Mouse (Mus musculus) hindbrain, embryonic 11.5 days (tissue): ENCODE results near the gene Casp8. TPM values are rescaled to one million over a fixed set of nuclear protein-coding genes. Genes with fewer than 3 reads are reported as not detected.
"Not testable (repeated sequence)": the region's sequence is repeated elsewhere in the genome, so short reads cannot be mapped to it uniquely, and the experiment has no call there.

Experiments used
- ATAC-seq: fragments of 200-750 bp; cut with Nextera tagmentation; 2 replicates; pipeline ENCODE4 v1.8.0; 2017; ENCODE audit warnings: mild to moderate bottlenecking, moderate TSS enrichment, moderate library complexity; ENCODE audit not compliant: low FRiP score
- DNase-seq: peaks from one replicate; pipeline ENCODE4 v3.0.0-alpha.2; 2015; ENCODE audit warnings: low spot score
- H3K27ac ChIP-seq: fragments of 300-500 bp; sonication (generic); 2 replicates; pipeline ENCODE4 v1.5.1; 2014; ENCODE audit warnings: mild to moderate bottlenecking, low read depth, low read length
- H3K27me3 ChIP-seq: fragments of 300-500 bp; sonication (generic); 2 replicates; pipeline ENCODE4 v1.6.1; 2014; ENCODE audit warnings: mild to moderate bottlenecking, low read length, moderate library complexity, mixed read lengths; ENCODE audit not compliant: control insufficient read depth, insufficient read depth
- H3K36me3 ChIP-seq: fragments of 300-500 bp; sonication (generic); 2 replicates; pipeline ENCODE4 v1.6.1; 2014; ENCODE audit warnings: mild to moderate bottlenecking, low read length, moderate library complexity, mixed read lengths; ENCODE audit not compliant: control insufficient read depth, insufficient read depth
- H3K4me1 ChIP-seq: fragments of 300-500 bp; sonication (generic); replicated peaks from 2 replicates; pipeline ENCODE4 v1.6.1; 2014; ENCODE audit warnings: low read length, mixed read lengths; ENCODE audit not compliant: control insufficient read depth, insufficient read depth
- H3K4me2 ChIP-seq: fragments of 300-500 bp; sonication (generic); replicated peaks from 2 replicates; pipeline ENCODE4 v1.6.1; 2014; ENCODE audit warnings: mild to moderate bottlenecking, low read depth, low read length
- H3K4me3 ChIP-seq: fragments of 300-500 bp; sonication (generic); 2 replicates; pipeline ENCODE4 v1.5.1; 2014; ENCODE audit warnings: low read depth, low read length
- H3K9ac ChIP-seq: fragments of 300-500 bp; sonication (generic); 2 replicates; pipeline ENCODE4 v1.6.1; 2014; ENCODE audit warnings: low read depth, low read length
- H3K9me3 ChIP-seq: fragments of 300-500 bp; sonication (generic); 2 replicates; pipeline ENCODE4 v1.6.1; 2016; ENCODE audit warnings: low read length; ENCODE audit not compliant: control insufficient read depth
- WGBS: fragments of 180-500 bp; shearing (Covaris S2); extraction: QIAGEN DNeasy Blood & Tissue Kit; methylation state at CpG from one replicate; pipeline ENCODE4 v1.1.7; 2014; 5-methylcytosine and 5-hydroxymethylcytosine counted together
- polyA plus RNA-seq: library from polyadenylated mRNA; unstranded; fragments of >200 nt; fragmentation: Nextera tagmentation; extraction: Ambion mirVana; gene quantifications from 2 replicates; pipeline ENCODE4 v1.2.1, GENCODE M21; 2014

Gene Casp8
- polyA plus RNA-seq, 1 experiment from 2014 or later = 16.8 TPM

GRCm38 (mm10) chr1:58802322-58803273 is 7.4 kb downstream of the Casp8 start:
- ATAC-seq = no peak
- Histone ChIP-seq H3K9me3 (no peaks in the 10 kb centered on the region), H3K4me3 (no peak overlapping the region)

GRCm38 (mm10) chr1:58803531-58803930 is 8.4 kb downstream of the Casp8 start:
- Histone ChIP-seq H3K27me3 (no peaks in the 10 kb centered on the region), H3K9ac (no peak overlapping the region), H3K4me1 (no peaks in the 10 kb centered on the region), H3K4me2 (no peak overlapping the region), H3K27ac (no peak overlapping the region), H3K36me3 (no peaks in the 10 kb centered on the region), H3K4me3 (no peak overlapping the region), H3K9me3 (no peaks in the 10 kb centered on the region)
- DNase-seq (no peak), ATAC-seq (no peak)
- WGBS = 91% methylated on average over 6 of the region's 6 CpGs

More at GRCm38 (mm10) chr1:58802322-58803273, 7.4 kb downstream of the Casp8 start:
- H3K27ac ChIP-seq = no peak overlapping the region
- H3K27me3 ChIP-seq = no peaks in the 10 kb centered on the region
- WGBS = 87% methylated on average over 18 of the region's 18 CpGs
- H3K9ac ChIP-seq = no peak overlapping the region
- no peak for DNase-seq
- no peaks in the 10 kb centered on the region for H3K36me3 ChIP-seq
- H3K4me1 ChIP-seq = no peaks in the 10 kb centered on the region
- no peak overlapping the region for H3K4me2 ChIP-seq

GRCm38 (mm10) chr1:58806651-58807050 is 11.5 kb downstream of the Casp8 start:
- Histone ChIP-seq H3K27ac (no peak overlapping the region), H3K9ac (no peak overlapping the region), H3K4me3 (no peak overlapping the region), H3K4me1 (no peaks in the 10 kb centered on the region), H3K4me2 (no peak overlapping the region), H3K9me3 (no peaks in the 10 kb centered on the region), H3K27me3 (no peaks in the 10 kb centered on the region), H3K36me3 (no peaks in the 10 kb centered on the region)
- no peak for DNase-seq
- ATAC-seq = no peak
- 73% methylated on average over 3 of the region's 3 CpGs for WGBS

- Histone ChIP-seq H3K9ac (no peak overlapping the region), H3K27ac (no peak overlapping the region), H3K36me3 (no peaks in the 10 kb centered on the region), H3K4me2 (no peak overlapping the region), H3K4me1 (no peaks in the 10 kb centered on the region), H3K9me3 (no peaks in the 10 kb centered on the region), H3K4me3 (no peak overlapping the region), H3K27me3 (no peaks in the 10 kb centered on the region)
- DNase-seq (no peak), ATAC-seq (no peak)
- WGBS = 84% methylated on average over 3 of the region's 3 CpGs
Measured at GRCm38 (mm10) chr1:58826319-58826718, 31.1 kb downstream of the Casp8 start.

GRCm38 (mm10) chr1:58830741-58831140 is 35.6 kb downstream of the Casp8 start:
- no peak for ATAC-seq
- Histone ChIP-seq H3K27me3 (no peaks in the 10 kb centered on the region), H3K9me3 (no peaks in the 10 kb centered on the region), H3K36me3 (no peaks in the 10 kb centered on the region), H3K9ac (no peak overlapping the region), H3K4me1 (no peaks in the 10 kb centered on the region), H3K27ac (no peak overlapping the region), H3K4me2 (no peak overlapping the region), H3K4me3 (no peak overlapping the region)
- no peak for DNase-seq
- 91% methylated on average over 5 of the region's 5 CpGs for WGBS

GRCm38 (mm10) chr1:58832198-58832597 is 37.0 kb downstream of the Casp8 start:
- Histone ChIP-seq H3K4me3 (no peak overlapping the region), H3K4me2 (no peak overlapping the region), H3K9me3 (no peaks in the 10 kb centered on the region), H3K27me3 (no peaks in the 10 kb centered on the region), H3K27ac (no peak overlapping the region), H3K4me1 (no peaks in the 10 kb centered on the region), H3K9ac (no peak overlapping the region), H3K36me3 (no peaks in the 10 kb centered on the region)
- WGBS = 90% methylated on average over 2 of the region's 2 CpGs
- DNase-seq = no peak
- no peak for ATAC-seq

- H3K9ac ChIP-seq = not testable (repeated sequence)
Measured at GRCm38 (mm10) chr1:58856811-58857210, 61.6 kb downstream of the Casp8 start.

GRCm38 (mm10) chr1:58859131-58859530 is 64.0 kb downstream of the Casp8 start:
- not testable (repeated sequence) for H3K4me1 ChIP-seq, DNase-seq, H3K36me3 ChIP-seq, H3K27me3 ChIP-seq, H3K9ac ChIP-seq, ATAC-seq, H3K9me3 ChIP-seq, H3K27ac ChIP-seq, H3K4me2 ChIP-seq, H3K4me3 ChIP-seq
- 65% methylated on average over 4 of the region's 4 CpGs for WGBS

More at GRCm38 (mm10) chr1:58856811-58857210, 61.6 kb downstream of the Casp8 start:
- ATAC-seq, H3K9me3 ChIP-seq, H3K4me2 ChIP-seq, DNase-seq, H3K27ac ChIP-seq, H3K27me3 ChIP-seq, H3K36me3 ChIP-seq, H3K4me1 ChIP-seq, H3K4me3 ChIP-seq: not testable (repeated sequence)
- 81% methylated on average over 3 of the region's 3 CpGs for WGBS
